Mouse (Mus musculus): ENCODE measurements at regions not wholly inside any gene's neighbourhood (a gene's known extent, or its start where the extent isn't known, plus 50 kb on each side); places are given as distances from the start of the nearest gene placed in this dataset.
A peak's percentile ranks its signal among the peaks of the same experiment; 100 is the strongest.

GRCm38 (mm10) chr3:34465040-34465831 is 185.0 kb upstream of the Sox2 start:
- no peak for DNase-seq (ENCODE audit: low spot score)

GRCm38 (mm10) chr3:34458766-34459165 is 191.4 kb upstream of the Sox2 start:
- DNase-seq (ENCODE audit: low spot score), result no peak

GRCm38 (mm10) chr3:34457821-34458220 is 192.4 kb upstream of the Sox2 start:
- DNase-seq (ENCODE audit: low spot score), result no peak

GRCm38 (mm10) chr3:34456488-34457433 is 193.4 kb upstream of the Sox2 start:
- no peak for DNase-seq (ENCODE audit: low spot score)

GRCm38 (mm10) chr3:34454026-34454624 is 196.1 kb upstream of the Sox2 start:
- no peak for DNase-seq (ENCODE audit: low spot score)

GRCm38 (mm10) chr3:34445354-34445753 is 204.9 kb upstream of the Sox2 start:
- DNase-seq (ENCODE audit: low spot score), result peak; percentile 63

GRCm38 (mm10) chr3:34444802-34445201 is 205.4 kb upstream of the Sox2 start:
- no peak for DNase-seq (ENCODE audit: low spot score)

- peak; percentile 80 for DNase-seq (ENCODE audit: low spot score)
Measured at GRCm38 (mm10) chr3:34443731-34444628, 206.2 kb upstream of the Sox2 start.

GRCm38 (mm10) chr3:34443307-34443706 is 206.9 kb upstream of the Sox2 start:
- no peak for DNase-seq (ENCODE audit: low spot score)

- no peak for DNase-seq (ENCODE audit: low spot score)
Measured at GRCm38 (mm10) chr3:34441792-34442191, 208.4 kb upstream of the Sox2 start.

GRCm38 (mm10) chr3:34441266-34441665 is 208.9 kb upstream of the Sox2 start:
- DNase-seq (ENCODE audit: low spot score), result peak; percentile 76

GRCm38 (mm10) chr3:34434901-34435300 is 215.3 kb upstream of the Sox2 start:
- no peak for DNase-seq (ENCODE audit: low spot score)

GRCm38 (mm10) chr3:34427967-34428366 is 222.2 kb upstream of the Sox2 start:
- no peak for DNase-seq (ENCODE audit: low spot score)

- no peak for DNase-seq (ENCODE audit: low spot score)
Measured at GRCm38 (mm10) chr3:34427495-34427894, 222.7 kb upstream of the Sox2 start.

GRCm38 (mm10) chr3:34426955-34427354 is 223.2 kb upstream of the Sox2 start:
- DNase-seq (ENCODE audit: low spot score), result no peak

- DNase-seq (ENCODE audit: low spot score), result no peak
Measured at GRCm38 (mm10) chr3:34411915-34412306, 238.3 kb upstream of the Sox2 start.

- DNase-seq (ENCODE audit: low spot score), result no peak
Measured at GRCm38 (mm10) chr3:34411142-34411914, 238.9 kb upstream of the Sox2 start.

GRCm38 (mm10) chr3:34403586-34403985 is 246.6 kb upstream of the Sox2 start:
- no peak for DNase-seq (ENCODE audit: low spot score)

- no peak for DNase-seq (ENCODE audit: low spot score)
Measured at GRCm38 (mm10) chr3:34391275-34391674, 258.9 kb upstream of the Sox2 start.

GRCm38 (mm10) chr3:34384965-34385505 is 265.2 kb upstream of the Sox2 start:
- DNase-seq (ENCODE audit: low spot score), result no peak
